Mouse (Mus musculus): ENCODE measurements around the gene Kcnd3.

- TF ChIP-seq CTCF (IDR thresholded peaks at IDR 0.05; ENCODE audit: borderline replicate concordance, control insufficient read depth, extremely low read depth, insufficient read depth, low read length, poor library complexity) (no peak), POLR2A (IDR thresholded peaks at IDR 0.05; ENCODE audit: control insufficient read depth, extremely low read depth, insufficient read depth, low read length, poor library complexity) (no peak)
Measured at GRCm38 (mm10) chr3:105706366-105707020, 254.4 kb downstream of the Kcnd3 start.

All from thymus, adult 2 months (tissue).